Mouse (Mus musculus) brain, embryonic 14.5 days (tissue): ENCODE measurements around the gene Hcn2.

Experiments used
- CTCF ChIP-seq: fragments of 200-500 bp; IDR thresholded peaks from 2 replicates; pipeline ENCODE4 v1.5.1; 2012; ENCODE audit warnings: inconsistent platforms, mild to moderate bottlenecking, moderate library complexity, borderline replicate concordance; ENCODE audit not compliant: insufficient read depth, insufficient read length; ENCODE audit errors: extremely low read depth
- POLR2A ChIP-seq: fragments of 200-500 bp; IDR thresholded peaks from 2 replicates; pipeline ENCODE4 v1.6.1; 2012; ENCODE audit warnings: mild to moderate bottlenecking, inconsistent platforms, borderline replicate concordance; ENCODE audit not compliant: poor library complexity, insufficient read depth, insufficient read length, severe bottlenecking; ENCODE audit errors: extremely low read depth

DNA sequence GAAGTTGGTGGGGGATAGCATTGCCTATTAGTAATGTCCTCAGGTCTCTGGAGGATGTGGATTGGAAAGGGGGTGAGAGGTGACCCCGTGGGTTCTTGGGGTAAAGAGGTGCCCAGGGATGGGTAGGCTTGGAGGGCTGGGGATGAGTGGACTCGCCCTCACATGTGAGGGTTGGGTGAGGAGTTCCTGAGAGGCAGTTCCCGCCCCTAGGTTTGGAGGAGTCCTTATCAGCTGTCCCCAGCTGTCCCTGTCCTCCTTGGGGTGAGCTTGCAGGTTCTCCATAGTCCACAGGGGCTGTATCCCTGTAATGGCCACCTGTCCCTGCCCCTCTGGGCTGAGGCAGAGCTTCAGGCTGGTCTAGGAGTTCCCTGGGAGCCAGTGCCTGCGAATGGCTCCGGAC lies 10.5 kb upstream of the Hcn2 start:
- no peak for TF ChIP-seq CTCF
- TF ChIP-seq POLR2A = no peak
